In genomic region chr4:135898380-135899049, GRCm38 (mm10) we compare ENCODE assay signal across 9 mouse cellular contexts. TPM values are rescaled to one million over a fixed set of nuclear protein-coding genes. Genes with fewer than 3 reads are reported as not detected.
A peak's percentile ranks its signal among the peaks of the same experiment; 100 is the strongest.
DNase-seq lines count a peak whose midpoint lies in the region; ATAC-seq lines count a peak whose summit lies in the region.
"Had no signal": no experiment of that assay in that cellular context is flagged by ENCODE, and none has a peak within 500 bp of the region (broad histone marks: within the 10 kb centered on the region; RNA-seq: fewer than 3 reads in every experiment).

No protein-coding gene starts in this region.

- peak overlapping the region; percentile 56; the same call in 1 of the 2 replicates for H3K9ac ChIP-seq in heart, embryonic 11.5 days (ENCODE audit: low read depth, low read length)
- H3K9ac ChIP-seq in liver, embryonic 16.5 days (ENCODE audit: low read depth, low read length) = peak overlapping the region; percentile 47
- peak overlapping the region; percentile 35 for H3K9ac ChIP-seq in stomach, embryonic 16.5 days (ENCODE audit: low read length)
- H3K9ac ChIP-seq in neural tube, embryonic 15.5 days (replicated peaks) = no peak overlapping the region
- H3K9ac ChIP-seq: limb, embryonic 13.5 days had no signal

- ATAC-seq in heart, embryonic 11.5 days (replicated peaks; ENCODE audit: insufficient number of reproducible peaks, low FRiP score, low TSS enrichment) = peak; percentile 75
- peak; percentile 92 for ATAC-seq in liver, embryonic 16.5 days (ENCODE audit: low read depth)
- peak; percentile 60; the same call in 1 of the 2 replicates for ATAC-seq in stomach, embryonic 16.5 days (ENCODE audit: insufficient read depth, low FRiP score)
- ATAC-seq in neural tube, embryonic 15.5 days (ENCODE audit: low FRiP score) = no peak

- peak overlapping the region; percentile 25 for H3K4me2 ChIP-seq in heart, embryonic 11.5 days
- peak overlapping the region; percentile 62 for H3K4me2 ChIP-seq in liver, embryonic 16.5 days (ENCODE audit: low read depth, low read length)
- no peak overlapping the region for H3K4me2 ChIP-seq in stomach, embryonic 16.5 days (ENCODE audit: low read depth, low read length)
- no peak overlapping the region for H3K4me2 ChIP-seq in neural tube, embryonic 15.5 days
- H3K4me2 ChIP-seq: limb, embryonic 13.5 days had no signal

- H3K4me1 ChIP-seq in heart, embryonic 11.5 days (ENCODE audit: control insufficient read depth, insufficient read depth, low read length) = peaks cover 12% of the 10 kb centered on the region
- H3K4me1 ChIP-seq in liver, embryonic 16.5 days (ENCODE audit: control insufficient read depth, low read depth, low read length) = peaks cover 41% of the 10 kb centered on the region
- no peaks in the 10 kb centered on the region for H3K4me1 ChIP-seq in stomach, embryonic 16.5 days (ENCODE audit: control insufficient read depth, insufficient read depth, low read length)
- H3K4me1 ChIP-seq in hindbrain, embryonic 10.5 days (replicated peaks) = no peaks in the 10 kb centered on the region
- H3K4me1 ChIP-seq in neural tube, embryonic 15.5 days = no peaks in the 10 kb centered on the region

- no peaks in the 10 kb centered on the region for H3K27me3 ChIP-seq in heart, embryonic 11.5 days (ENCODE audit: control insufficient read depth, insufficient read depth, low read length)
- no peaks in the 10 kb centered on the region for H3K27me3 ChIP-seq in liver, embryonic 16.5 days (ENCODE audit: control insufficient read depth, insufficient read depth, low read depth, low read length)
- no peaks in the 10 kb centered on the region for H3K27me3 ChIP-seq in stomach, embryonic 16.5 days (ENCODE audit: control insufficient read depth, insufficient read depth, low read length)
- no peaks in the 10 kb centered on the region for H3K27me3 ChIP-seq in hindbrain, embryonic 10.5 days (ENCODE audit: insufficient read depth, poor library complexity, severe bottlenecking)
- no peaks in the 10 kb centered on the region for H3K27me3 ChIP-seq in neural tube, embryonic 15.5 days (replicated peaks)
- H3K27me3 ChIP-seq: limb, embryonic 13.5 days had no signal

- DNase-seq in heart, postnatal 25 days (ENCODE audit: low spot score) = no peak
- peak; percentile 88 for DNase-seq in c-Kit-positive CD71-positive TER-119-negative erythroid progenitor cells, embryonic 14.5 days (ENCODE audit: low read depth)
- DNase-seq in hindbrain, embryonic 10.5 days (ENCODE audit: low spot score) = no peak
- no peak for DNase-seq in frontal cortex, postnatal 10 days (ENCODE audit: low spot score in 2 of 2)

- no peak overlapping the region for H3K4me3 ChIP-seq in heart, embryonic 11.5 days (ENCODE audit: low read depth, low read length)
- H3K4me3 ChIP-seq in liver, embryonic 16.5 days (ENCODE audit: low read depth, low read length) = peak overlapping the region; percentile 33
- no peak overlapping the region for H3K4me3 ChIP-seq in stomach, embryonic 16.5 days (replicated peaks; ENCODE audit: low read length)
- no peak overlapping the region for H3K4me3 ChIP-seq in hindbrain, embryonic 10.5 days
- H3K4me3 ChIP-seq in neural tube, embryonic 15.5 days (replicated peaks) = no peak overlapping the region
- H3K4me3 ChIP-seq: limb, embryonic 13.5 days had no signal

- H3K36me3 ChIP-seq in heart, embryonic 11.5 days (ENCODE audit: control insufficient read depth, insufficient read depth, low read length) = no peaks in the 10 kb centered on the region
- no peaks in the 10 kb centered on the region for H3K36me3 ChIP-seq in liver, embryonic 16.5 days (ENCODE audit: control insufficient read depth, insufficient read depth)
- no peaks in the 10 kb centered on the region for H3K36me3 ChIP-seq in stomach, embryonic 16.5 days (ENCODE audit: control insufficient read depth, insufficient read depth, low read length)
- no peaks in the 10 kb centered on the region for H3K36me3 ChIP-seq in hindbrain, embryonic 10.5 days
- H3K36me3 ChIP-seq in neural tube, embryonic 15.5 days = no peaks in the 10 kb centered on the region
- H3K36me3 ChIP-seq: limb, embryonic 13.5 days had no signal

- intact Hi-C loops in heart, postnatal 25 days (cut with DNase I) = no loop called here

- H3K27ac ChIP-seq in heart, embryonic 11.5 days (ENCODE audit: low read depth, low read length) = peak overlapping the region; percentile 47
- peak overlapping the region; percentile 92 for H3K27ac ChIP-seq in liver, embryonic 16.5 days (ENCODE audit: low read length)
- H3K27ac ChIP-seq in stomach, embryonic 16.5 days (ENCODE audit: low read length) = peak overlapping the region; percentile 38; the same call in 1 of the 2 replicates
- no peak overlapping the region for H3K27ac ChIP-seq in hindbrain, embryonic 10.5 days
- H3K27ac ChIP-seq in neural tube, embryonic 15.5 days (replicated peaks) = no peak overlapping the region
- H3K27ac ChIP-seq: limb, embryonic 13.5 days had no signal

- 31% methylated on average over 9 of the region's 9 CpGs for WGBS in heart, embryonic 11.5 days (ENCODE audit: insufficient replicate concordance)
- WGBS in liver, embryonic 16.5 days (ENCODE audit: insufficient replicate concordance) = 10% methylated on average over 8 of the region's 9 CpGs
- WGBS in stomach, embryonic 16.5 days = 60% methylated on average over 9 of the region's 9 CpGs
- WGBS in hindbrain, embryonic 10.5 days = 83% methylated on average over 9 of the region's 9 CpGs
- 79% methylated on average over 9 of the region's 9 CpGs for WGBS in neural tube, embryonic 15.5 days

- no peaks in the 10 kb centered on the region for H3K9me3 ChIP-seq in heart, embryonic 11.5 days (replicated peaks; ENCODE audit: control insufficient read depth, low read length)
- no peaks in the 10 kb centered on the region for H3K9me3 ChIP-seq in liver, embryonic 16.5 days (replicated peaks; ENCODE audit: control insufficient read depth, low read length)
- H3K9me3 ChIP-seq in stomach, embryonic 16.5 days (replicated peaks; ENCODE audit: control insufficient read depth, low read length) = no peaks in the 10 kb centered on the region
- H3K9me3 ChIP-seq in hindbrain, embryonic 10.5 days = no peaks in the 10 kb centered on the region
- no peaks in the 10 kb centered on the region for H3K9me3 ChIP-seq in neural tube, embryonic 15.5 days (replicated peaks)
- H3K9me3 ChIP-seq: limb, embryonic 13.5 days had no signal

RNA-seq across cellular contexts. Expression of gene Cnr2, which starts 3.3 kb away (rescaled TPM):
- polyA plus RNA-seq in heart, embryonic 11.5 days (2014; fragmentation: Nextera tagmentation; extraction: Ambion mirVana) = 0.25 and 0.73 TPM in 2 replicates
- total RNA-seq in heart, postnatal 25 days (2021) = under 1 TPM; 0.34 to 0.36 TPM
- polyA plus RNA-seq in liver, embryonic 16.5 days (2015; fragmentation: Nextera tagmentation; extraction: Ambion mirVana) = 2.9 TPM in 2 replicates
- polyA plus RNA-seq in stomach, embryonic 16.5 days (2015; fragmentation: Nextera tagmentation; extraction: Ambion mirVana) = 0.59 and 0.90 TPM in 2 replicates
- polyA plus RNA-seq in hindbrain, embryonic 10.5 days (2016; fragmentation: Nextera tagmentation; extraction: Ambion mirVana) = 0.21 and 0.66 TPM in 2 replicates
- 0.10 and 0.50 TPM in 2 replicates for polyA plus RNA-seq in neural tube, embryonic 15.5 days (2015; fragmentation: Nextera tagmentation; extraction: Ambion mirVana)

RNA-seq across cellular contexts. Expression of gene Fuca1, which starts 22.0 kb away (rescaled TPM):
- polyA plus RNA-seq in heart, embryonic 11.5 days (2014; fragmentation: Nextera tagmentation; extraction: Ambion mirVana) = 42.4 and 46.5 TPM in 2 replicates
- total RNA-seq in heart, postnatal 25 days (2021) = 10 to 100 TPM; 27.4 to 29.0 TPM
- 22.7 and 28.0 TPM in 2 replicates for polyA plus RNA-seq in liver, embryonic 16.5 days (2015; fragmentation: Nextera tagmentation; extraction: Ambion mirVana)
- 98.9 and 132 TPM in 2 replicates for polyA plus RNA-seq in stomach, embryonic 16.5 days (2015; fragmentation: Nextera tagmentation; extraction: Ambion mirVana)
- 54.3 and 59.5 TPM in 2 replicates for polyA plus RNA-seq in hindbrain, embryonic 10.5 days (2016; fragmentation: Nextera tagmentation; extraction: Ambion mirVana)
- 68.6 and 71.5 TPM in 2 replicates for polyA plus RNA-seq in neural tube, embryonic 15.5 days (2015; fragmentation: Nextera tagmentation; extraction: Ambion mirVana)

RNA-seq across cellular contexts. Expression of gene Pnrc2, which starts 24.9 kb away (rescaled TPM):
- polyA plus RNA-seq in heart, embryonic 11.5 days (2014; fragmentation: Nextera tagmentation; extraction: Ambion mirVana) = 138 and 144 TPM in 2 replicates
- total RNA-seq in heart, postnatal 25 days (2021) = 10 to 100 TPM; 57.7 to 67.0 TPM
- polyA plus RNA-seq in liver, embryonic 16.5 days (2015; fragmentation: Nextera tagmentation; extraction: Ambion mirVana) = 74.9 and 81.1 TPM in 2 replicates
- polyA plus RNA-seq in stomach, embryonic 16.5 days (2015; fragmentation: Nextera tagmentation; extraction: Ambion mirVana) = 168 and 169 TPM in 2 replicates
- 171 and 204 TPM in 2 replicates for polyA plus RNA-seq in hindbrain, embryonic 10.5 days (2016; fragmentation: Nextera tagmentation; extraction: Ambion mirVana)
- 82.1 and 114 TPM in 2 replicates for polyA plus RNA-seq in neural tube, embryonic 15.5 days (2015; fragmentation: Nextera tagmentation; extraction: Ambion mirVana)

RNA-seq across cellular contexts. Expression of gene Srsf10, which starts 43.0 kb away (rescaled TPM):
- polyA plus RNA-seq in heart, embryonic 11.5 days (2014; fragmentation: Nextera tagmentation; extraction: Ambion mirVana) = 191 and 202 TPM in 2 replicates
- 10 to 100 TPM; 41.7 to 47.7 TPM for total RNA-seq in heart, postnatal 25 days (2021)
- 81.8 and 90.3 TPM in 2 replicates for polyA plus RNA-seq in liver, embryonic 16.5 days (2015; fragmentation: Nextera tagmentation; extraction: Ambion mirVana)
- polyA plus RNA-seq in stomach, embryonic 16.5 days (2015; fragmentation: Nextera tagmentation; extraction: Ambion mirVana) = 192 and 199 TPM in 2 replicates
- polyA plus RNA-seq in hindbrain, embryonic 10.5 days (2016; fragmentation: Nextera tagmentation; extraction: Ambion mirVana) = 283 and 352 TPM in 2 replicates
- polyA plus RNA-seq in neural tube, embryonic 15.5 days (2015; fragmentation: Nextera tagmentation; extraction: Ambion mirVana) = 157 and 178 TPM in 2 replicates

RNA-seq across cellular contexts. Expression of gene Hmgcl, which starts 47.7 kb away (rescaled TPM):
- polyA plus RNA-seq in heart, embryonic 11.5 days (2014; fragmentation: Nextera tagmentation; extraction: Ambion mirVana) = 75.9 and 84.0 TPM in 2 replicates
- total RNA-seq in heart, postnatal 25 days (2021) = 10 to 100 TPM; 71.5 to 74.8 TPM
- 105 and 107 TPM in 2 replicates for polyA plus RNA-seq in liver, embryonic 16.5 days (2015; fragmentation: Nextera tagmentation; extraction: Ambion mirVana)
- 97.5 and 107 TPM in 2 replicates for polyA plus RNA-seq in stomach, embryonic 16.5 days (2015; fragmentation: Nextera tagmentation; extraction: Ambion mirVana)
- polyA plus RNA-seq in hindbrain, embryonic 10.5 days (2016; fragmentation: Nextera tagmentation; extraction: Ambion mirVana) = 60.3 and 61.4 TPM in 2 replicates
- polyA plus RNA-seq in neural tube, embryonic 15.5 days (2015; fragmentation: Nextera tagmentation; extraction: Ambion mirVana) = 68.2 and 68.9 TPM in 2 replicates

Comparison
In these comparisons a context has a peak if more than half of its experiments do, and no peak if none do; other contexts are left out.
1. H3K27ac ChIP-seq: peak in heart, embryonic 11.5 days (single experiment), liver, embryonic 16.5 days (single experiment) and stomach, embryonic 16.5 days (single experiment); none in hindbrain, embryonic 10.5 days (single experiment) and neural tube, embryonic 15.5 days (single experiment).
2. H3K4me2 ChIP-seq: peak in heart, embryonic 11.5 days (single experiment) and liver, embryonic 16.5 days (single experiment); none in stomach, embryonic 16.5 days (single experiment) and neural tube, embryonic 15.5 days (single experiment).